Mouse (Mus musculus) intestine, embryonic 15.5 days (tissue): ENCODE results near the gene Naaladl1. TPM values are rescaled to one million over a fixed set of nuclear protein-coding genes. Genes with fewer than 3 reads are reported as not detected.

Experiments
- ATAC-seq: fragments of 200-750 bp; cut with Nextera tagmentation; 2 replicates; pipeline ENCODE4 v1.8.0; 2017; ENCODE audit warnings: moderate TSS enrichment, moderate library complexity
- H3K27ac ChIP-seq: fragments of 300-500 bp; sonication (generic); 2 replicates; pipeline ENCODE4 v1.5.1; 2015; ENCODE audit warnings: mild to moderate bottlenecking, inconsistent platforms
- H3K27me3 ChIP-seq: fragments of 300-500 bp; sonication (generic); replicated peaks from 2 replicates; pipeline ENCODE4 v1.6.1; 2015; ENCODE audit warnings: inconsistent platforms
- H3K36me3 ChIP-seq: fragments of 300-500 bp; sonication (generic); 2 replicates; pipeline ENCODE4 v1.6.1; 2015; ENCODE audit warnings: inconsistent platforms
- H3K4me1 ChIP-seq: fragments of 300-500 bp; sonication (generic); replicated peaks from 2 replicates; pipeline ENCODE4 v1.6.1; 2015; ENCODE audit warnings: inconsistent platforms
- H3K4me2 ChIP-seq: fragments of 300-500 bp; sonication (generic); replicated peaks from 2 replicates; pipeline ENCODE4 v1.6.1; 2015; ENCODE audit warnings: mild to moderate bottlenecking, inconsistent platforms
- H3K4me3 ChIP-seq: fragments of 300-500 bp; sonication (generic); replicated peaks from 2 replicates; pipeline ENCODE4 v1.5.1; 2015; ENCODE audit warnings: inconsistent platforms
- H3K9ac ChIP-seq: fragments of 300-500 bp; sonication (generic); 2 replicates; pipeline ENCODE4 v1.6.1; 2015; ENCODE audit warnings: inconsistent platforms
- H3K9me3 ChIP-seq: fragments of 300-500 bp; sonication (generic); 2 replicates; pipeline ENCODE4 v1.6.1; 2016; ENCODE audit warnings: inconsistent platforms
- WGBS: fragments of 180-500 bp; shearing (Covaris S2); methylation state at CpG from one replicate; pipeline ENCODE4 v1.1.7; 2015; 5-methylcytosine and 5-hydroxymethylcytosine counted together
- polyA plus RNA-seq: library from polyadenylated mRNA; unstranded; fragments of >200 nt; fragmentation: Nextera tagmentation; extraction: Ambion mirVana; gene quantifications from 2 replicates; pipeline ENCODE4 v1.2.1, GENCODE M21; 2015

The Naaladl1 gene
- polyA plus RNA-seq, 1 experiment from 2014 or later = 28.9 TPM

GRCm38 (mm10) chr19:6140678-6141393 lies 35.3 kb downstream of the Naaladl1 start, which contains the start of gene Batf2:
Gene Batf2, plus strand, starts transcription at chr19:6140983.
- under 1% methylated on average over 68 of the region's 68 CpGs for WGBS
- H3K4me2 ChIP-seq = peak within 1 kb of the TSS; percentile 85

GRCm38 (mm10) chr19:6141394-6141749 lies 35.8 kb downstream of the Naaladl1 start, which contains the start of gene Arl2:
Gene Arl2, minus strand, starts transcription at chr19:6141548.
- ATAC-seq = peak; percentile 82
- WGBS = 1% methylated on average over 15 of the region's 15 CpGs

More at GRCm38 (mm10) chr19:6140678-6141393, 35.3 kb downstream of the Naaladl1 start, which contains the start of gene Batf2:
- H3K9me3 ChIP-seq = no peaks in the 10 kb centered on the region
- peaks cover 11% of the 10 kb centered on the region; the same call in 1 of the 2 replicates for H3K4me1 ChIP-seq
- ATAC-seq = peak; percentile 95
- no peaks in the 10 kb centered on the region for H3K36me3 ChIP-seq
- H3K27me3 ChIP-seq = no peaks in the 10 kb centered on the region
- H3K9ac ChIP-seq = peak within 1 kb of the TSS; percentile 80
- peak within 1 kb of the TSS; percentile 70 for H3K4me3 ChIP-seq
- peak within 1 kb of the TSS; percentile 93 for H3K27ac ChIP-seq

GRCm38 (mm10) chr19:6144842-6145241 lies 39.3 kb downstream of the Naaladl1 start:
- Histone ChIP-seq H3K27ac (no peak overlapping the region), H3K4me1 (peaks cover 6% of the 10 kb centered on the region; the same call in 1 of the 2 replicates), H3K27me3 (no peaks in the 10 kb centered on the region), H3K9me3 (no peaks in the 10 kb centered on the region), H3K4me3 (no peak overlapping the region), H3K36me3 (no peaks in the 10 kb centered on the region), H3K4me2 (no peak overlapping the region), H3K9ac (no peak overlapping the region)
- no peak for ATAC-seq
- 72% methylated on average over 5 of the region's 5 CpGs for WGBS

More at GRCm38 (mm10) chr19:6141394-6141749, 35.8 kb downstream of the Naaladl1 start, which contains the start of gene Arl2:
- Histone ChIP-seq H3K4me3 (peak within 1 kb of the TSS; percentile 70), H3K4me1 (peaks cover 11% of the 10 kb centered on the region; the same call in 1 of the 2 replicates), H3K27me3 (no peaks in the 10 kb centered on the region), H3K9ac (peak within 1 kb of the TSS; percentile 80), H3K4me2 (peak within 1 kb of the TSS; percentile 85), H3K9me3 (no peaks in the 10 kb centered on the region), H3K36me3 (no peaks in the 10 kb centered on the region), H3K27ac (peak within 1 kb of the TSS; percentile 93)

- H3K27me3 ChIP-seq = no peaks in the 10 kb centered on the region
- no peaks in the 10 kb centered on the region for H3K9me3 ChIP-seq
- no peaks in the 10 kb centered on the region for H3K36me3 ChIP-seq
- H3K27ac ChIP-seq = no peak overlapping the region
- H3K4me3 ChIP-seq = no peak overlapping the region
- H3K4me2 ChIP-seq = no peak overlapping the region
- WGBS = 87% methylated on average over 9 of the region's 9 CpGs
- no peak for ATAC-seq
- no peak overlapping the region for H3K9ac ChIP-seq
- H3K4me1 ChIP-seq = no peaks in the 10 kb centered on the region
These were observed 49.6 kb downstream of the Naaladl1 start for GRCm38 (mm10) chr19:6155174-6155573.

- no peaks in the 10 kb centered on the region for H3K36me3 ChIP-seq
- ATAC-seq = no peak
- WGBS = 67% methylated on average over 8 of the region's 8 CpGs
These were observed 50.8 kb downstream of the Naaladl1 start for GRCm38 (mm10) chr19:6156372-6156771.

GRCm38 (mm10) chr19:6157220-6157619 lies 51.6 kb downstream of the Naaladl1 start:
- H3K27ac ChIP-seq = no peak overlapping the region
- 66% methylated on average over 6 of the region's 6 CpGs for WGBS
- H3K9me3 ChIP-seq = no peaks in the 10 kb centered on the region
- H3K9ac ChIP-seq = no peak overlapping the region
- H3K27me3 ChIP-seq = no peaks in the 10 kb centered on the region
- no peak overlapping the region for H3K4me2 ChIP-seq
- ATAC-seq = no peak
- no peak overlapping the region for H3K4me3 ChIP-seq
- H3K4me1 ChIP-seq = no peaks in the 10 kb centered on the region
- H3K36me3 ChIP-seq = no peaks in the 10 kb centered on the region

More at GRCm38 (mm10) chr19:6156372-6156771, 50.8 kb downstream of the Naaladl1 start:
- H3K9me3 ChIP-seq = no peaks in the 10 kb centered on the region
- H3K9ac ChIP-seq = no peak overlapping the region
- H3K4me2 ChIP-seq = no peak overlapping the region
- no peak overlapping the region for H3K27ac ChIP-seq
- H3K4me1 ChIP-seq = no peaks in the 10 kb centered on the region
- no peaks in the 10 kb centered on the region for H3K27me3 ChIP-seq
- no peak overlapping the region for H3K4me3 ChIP-seq

GRCm38 (mm10) chr19:6163872-6164547 lies 58.4 kb downstream of the Naaladl1 start:
- Histone ChIP-seq H3K27me3 (no peaks in the 10 kb centered on the region), H3K36me3 (no peaks in the 10 kb centered on the region), H3K9me3 (no peaks in the 10 kb centered on the region), H3K9ac (no peak overlapping the region), H3K4me2 (peak overlapping the region; percentile 36; the same call in 1 of the 2 replicates), H3K27ac (no peak overlapping the region), H3K4me1 (peaks cover 6% of the 10 kb centered on the region; the same call in 1 of the 2 replicates), H3K4me3 (no peak overlapping the region)
- WGBS = 41% methylated on average over 10 of the region's 10 CpGs
- ATAC-seq = peak; percentile 72

Other genes starting within 250 kb of the Naaladl1 start
- 26.9 and 28.0 TPM in 2 replicates for gene Frmd8, start 230.5 kb upstream of the Naaladl1 start, polyA plus RNA-seq
- 3.5 and 4.2 TPM in 2 replicates for gene Slc25a45, start 228.0 kb upstream of the Naaladl1 start, polyA plus RNA-seq
- 1.9 and 2.7 TPM in 2 replicates for gene Tigd3, start 211.6 kb upstream of the Naaladl1 start, polyA plus RNA-seq
- gene Dpf2, start 192.8 kb upstream of the Naaladl1 start, polyA plus RNA-seq = 109 and 118 TPM in 2 replicates
- gene Cdc42ep2, start 181.0 kb upstream of the Naaladl1 start, polyA plus RNA-seq = 11.9 and 12.4 TPM in 2 replicates
- 64.0 and 65.8 TPM in 2 replicates for gene Pola2, start 141.6 kb upstream of the Naaladl1 start, polyA plus RNA-seq
- not detected in 2 replicates for gene Slc22a20, start 119.6 kb upstream of the Naaladl1 start, polyA plus RNA-seq
- 10.3 and 10.4 TPM in 2 replicates for gene Capn1, start 89.9 kb upstream of the Naaladl1 start, polyA plus RNA-seq
- gene Syvn1, start 59.2 kb upstream of the Naaladl1 start, polyA plus RNA-seq = 24.2 and 27.4 TPM in 2 replicates
- 72.7 and 78.4 TPM in 2 replicates for gene Mrpl49, start 48.0 kb upstream of the Naaladl1 start, polyA plus RNA-seq
- gene Fau, start 47.9 kb upstream of the Naaladl1 start, polyA plus RNA-seq = 876 and 881 TPM in 2 replicates
- gene Znhit2, start 44.6 kb upstream of the Naaladl1 start, polyA plus RNA-seq = 30.1 and 31.9 TPM in 2 replicates
- 34.8 and 34.9 TPM in 2 replicates for gene Tm7sf2, start 37.4 kb upstream of the Naaladl1 start, polyA plus RNA-seq
- 61.2 and 64.5 TPM in 2 replicates for gene Vps51, start 28.6 kb upstream of the Naaladl1 start, polyA plus RNA-seq
- gene Tmem262, start 25.7 kb upstream of the Naaladl1 start, polyA plus RNA-seq = not detected in 2 replicates
- 1.3 and 2.2 TPM in 2 replicates for gene Gm28374, start 23.5 kb upstream of the Naaladl1 start, polyA plus RNA-seq
- 58.5 and 61.3 TPM in 2 replicates for gene Zfpl1, start 20.8 kb upstream of the Naaladl1 start, polyA plus RNA-seq
- 32.3 and 32.9 TPM in 2 replicates for gene Cdca5, start 20.8 kb upstream of the Naaladl1 start, polyA plus RNA-seq
- 0.18 and 0.37 TPM in 2 replicates for gene AC131692.1, start 11.4 kb upstream of the Naaladl1 start, polyA plus RNA-seq
- 44.3 and 44.7 TPM in 2 replicates for gene Sac3d1, start 12.9 kb downstream of the Naaladl1 start, polyA plus RNA-seq
- 31.7 and 33.8 TPM in 2 replicates for gene Snx15, start 22.5 kb downstream of the Naaladl1 start, polyA plus RNA-seq
- 0.80 and 1.3 TPM in 2 replicates for gene Batf2, start 35.2 kb downstream of the Naaladl1 start, polyA plus RNA-seq
- 99.2 and 103 TPM in 2 replicates for gene Arl2, start 35.8 kb downstream of the Naaladl1 start, polyA plus RNA-seq
- gene Majin, start 78.6 kb downstream of the Naaladl1 start, polyA plus RNA-seq = not detected in 2 replicates
- gene Gpha2, start 120.6 kb downstream of the Naaladl1 start, polyA plus RNA-seq = 0.39 and 0.41 TPM in 2 replicates
- gene Ppp2r5b, start 130.1 kb downstream of the Naaladl1 start, polyA plus RNA-seq = 21.2 and 22.3 TPM in 2 replicates
- gene Atg2a, start 135.9 kb downstream of the Naaladl1 start, polyA plus RNA-seq = 6.9 and 8.7 TPM in 2 replicates
- gene Ehd1, start 170.9 kb downstream of the Naaladl1 start, polyA plus RNA-seq = 88.8 and 115 TPM in 2 replicates
- gene Cdc42bpg, start 200.7 kb downstream of the Naaladl1 start, polyA plus RNA-seq = 1.0 and 1.4 TPM in 2 replicates
- 68.8 and 71.9 TPM in 2 replicates for gene Men1, start 229.2 kb downstream of the Naaladl1 start, polyA plus RNA-seq
- gene Map4k2, start 235.4 kb downstream of the Naaladl1 start, polyA plus RNA-seq = 8.8 and 11.0 TPM in 2 replicates